Mouse (Mus musculus): ENCODE results near the gene Gm44503.

GRCm38 (mm10) chr9:72911381-72911780 is 47.3 kb upstream of the Gm44503 start:
- TF ChIP-seq CTCF (IDR thresholded peaks at IDR 0.05; ENCODE audit: low read depth), result no peak
- no peak for TF ChIP-seq EP300 (IDR thresholded peaks at IDR 0.05; ENCODE audit: low read depth)

Measured in liver, embryonic 14.5 days (tissue).